Mouse (Mus musculus): ENCODE results near the gene Mrps35. TPM values are rescaled to one million over a fixed set of nuclear protein-coding genes. Genes with fewer than 3 reads are reported as not detected.
A peak's percentile ranks its signal among the peaks of the same experiment; 100 is the strongest.

Mrps35 gene
- polyA plus RNA-seq (2016; fragmentation: Nextera tagmentation; extraction: Ambion mirVana), result 110 and 119 TPM in 2 replicates

GRCm38 (mm10) chr6:147042291-147043290 lies at the start of gene Mrps35:
TSS of gene Mrps35 (plus strand) at chr6:147042764.
- peak within 1 kb of the TSS; percentile 76 for H3K4me2 ChIP-seq
- H3K9me3 ChIP-seq (replicated peaks), result no peaks in the 10 kb centered on the region; the same call in 1 of the 2 replicates
- H3K9ac ChIP-seq, result peak within 1 kb of the TSS; percentile 95
- WGBS, result 3% methylated on average over 66 of the region's 66 CpGs
- H3K36me3 ChIP-seq, result peaks cover 17% of the 10 kb centered on the region
- peak within 1 kb of the TSS; percentile 87 for H3K27ac ChIP-seq (ENCODE audit: poor library complexity, severe bottlenecking)
- ATAC-seq (ENCODE audit: insufficient number of reproducible peaks, low FRiP score), result peak; percentile 97
- 0 out of 2 replicates have a peak, but pooled peaks cover 2% of the 10 kb centered on the region for H3K27me3 ChIP-seq (replicated peaks)
- H3K4me1 ChIP-seq (replicated peaks), result peaks cover 18% of the 10 kb centered on the region
- peak within 1 kb of the TSS; percentile 91 for H3K4me3 ChIP-seq

DNA sequence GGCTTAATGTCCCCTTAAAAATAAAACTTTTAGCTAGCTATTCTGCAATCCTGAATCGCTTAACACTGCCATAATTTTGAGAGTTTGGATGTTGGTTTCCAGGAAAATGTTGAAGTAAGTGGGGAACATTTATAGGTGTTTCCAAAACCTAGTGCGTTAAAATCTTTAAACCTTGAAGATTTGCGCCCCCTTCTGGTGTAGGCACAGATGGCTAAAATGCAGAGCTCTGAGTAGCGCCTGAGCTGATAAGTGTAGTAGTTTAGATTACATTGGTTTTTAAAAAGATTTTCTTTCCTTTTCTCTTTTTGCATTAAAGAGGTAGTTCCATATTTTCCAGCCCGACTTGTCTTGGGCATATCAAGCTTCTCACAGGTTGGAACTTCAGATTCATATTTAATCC lies 48.3 kb upstream of the Mrps35 start:
- H3K4me2 ChIP-seq, result no peak overlapping the region
- ATAC-seq (ENCODE audit: insufficient number of reproducible peaks, low FRiP score), result no peak
- H3K4me1 ChIP-seq (replicated peaks), result peaks cover 27% of the 10 kb centered on the region
- H3K9me3 ChIP-seq (replicated peaks), result no peaks in the 10 kb centered on the region
- peaks cover 50% of the 10 kb centered on the region for H3K36me3 ChIP-seq
- H3K4me3 ChIP-seq, result no peak overlapping the region
- 44% methylated on average over 5 of the region's 5 CpGs for WGBS
- H3K27ac ChIP-seq (ENCODE audit: poor library complexity, severe bottlenecking), result no peak overlapping the region
- no peaks in the 10 kb centered on the region for H3K27me3 ChIP-seq (replicated peaks)
- H3K9ac ChIP-seq, result no peak overlapping the region

- H3K27ac ChIP-seq (ENCODE audit: poor library complexity, severe bottlenecking), result no peak overlapping the region
- no peak overlapping the region for H3K4me3 ChIP-seq
- H3K36me3 ChIP-seq, result peaks cover 59% of the 10 kb centered on the region
- no peak overlapping the region for H3K9ac ChIP-seq
- H3K9me3 ChIP-seq (replicated peaks), result no peaks in the 10 kb centered on the region
- 74% methylated on average over 2 of the region's 2 CpGs for WGBS
- H3K27me3 ChIP-seq (replicated peaks), result no peaks in the 10 kb centered on the region
- no peak overlapping the region for H3K4me2 ChIP-seq
- H3K4me1 ChIP-seq (replicated peaks), result peaks cover 21% of the 10 kb centered on the region
- no peak for ATAC-seq (ENCODE audit: insufficient number of reproducible peaks, low FRiP score)
Observed at GRCm38 (mm10) chr6:146995391-146995790, 47.2 kb upstream of the Mrps35 start.

DNA sequence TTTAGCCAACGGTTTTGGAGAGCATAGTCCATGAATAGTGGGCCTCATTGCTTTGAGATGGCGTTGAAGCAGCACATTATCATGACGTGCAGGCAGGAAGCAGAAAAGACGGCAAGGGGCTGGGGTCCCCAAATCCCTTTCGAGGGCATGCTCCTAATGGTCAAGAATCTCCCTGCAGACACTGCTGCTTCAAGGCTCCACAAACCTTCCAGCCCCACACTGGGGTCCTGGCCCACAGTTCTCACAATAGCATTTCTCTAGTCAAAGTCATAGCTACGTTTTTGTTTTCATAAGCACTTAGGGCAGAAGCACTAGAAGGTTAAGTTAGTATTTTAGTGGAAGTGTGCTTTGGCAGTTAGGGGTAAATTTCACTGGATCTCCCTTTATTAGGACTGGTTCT lies 46.7 kb upstream of the Mrps35 start:
- no peak overlapping the region for H3K4me3 ChIP-seq
- no peak overlapping the region for H3K9ac ChIP-seq
- H3K4me2 ChIP-seq, result no peak overlapping the region
- no peaks in the 10 kb centered on the region for H3K9me3 ChIP-seq (replicated peaks)
- H3K27ac ChIP-seq (ENCODE audit: poor library complexity, severe bottlenecking), result no peak overlapping the region
- no peaks in the 10 kb centered on the region for H3K27me3 ChIP-seq (replicated peaks)
- ATAC-seq (ENCODE audit: insufficient number of reproducible peaks, low FRiP score), result no peak
- WGBS, result 88% methylated on average over 6 of the region's 6 CpGs
- peaks cover 21% of the 10 kb centered on the region for H3K4me1 ChIP-seq (replicated peaks)
- peaks cover 59% of the 10 kb centered on the region for H3K36me3 ChIP-seq

GRCm38 (mm10) chr6:146997006-146997405 lies 45.6 kb upstream of the Mrps35 start:
- peaks cover 69% of the 10 kb centered on the region for H3K36me3 ChIP-seq
- no peak for ATAC-seq (ENCODE audit: insufficient number of reproducible peaks, low FRiP score)
- H3K4me2 ChIP-seq, result no peak overlapping the region
- no peaks in the 10 kb centered on the region for H3K9me3 ChIP-seq (replicated peaks)
- no peaks in the 10 kb centered on the region for H3K27me3 ChIP-seq (replicated peaks)
- no peak overlapping the region for H3K4me3 ChIP-seq
- peaks cover 16% of the 10 kb centered on the region for H3K4me1 ChIP-seq (replicated peaks)
- 64% methylated on average over 6 of the region's 6 CpGs for WGBS
- H3K27ac ChIP-seq (ENCODE audit: poor library complexity, severe bottlenecking), result no peak overlapping the region
- H3K9ac ChIP-seq, result no peak overlapping the region

GRCm38 (mm10) chr6:146998710-146999109 lies 43.9 kb upstream of the Mrps35 start:
- Histone ChIP-seq H3K9me3 (replicated peaks) (no peaks in the 10 kb centered on the region), H3K4me1 (replicated peaks) (peaks cover 2% of the 10 kb centered on the region; the same call in 1 of the 2 replicates), H3K27me3 (replicated peaks) (no peaks in the 10 kb centered on the region), H3K4me3 (no peak overlapping the region), H3K4me2 (no peak overlapping the region), H3K9ac (no peak overlapping the region), H3K27ac (ENCODE audit: poor library complexity, severe bottlenecking) (no peak overlapping the region), H3K36me3 (peaks cover 75% of the 10 kb centered on the region)
- WGBS, result 84% methylated on average over 4 of the region's 4 CpGs
- no peak for ATAC-seq (ENCODE audit: insufficient number of reproducible peaks, low FRiP score)

GRCm38 (mm10) chr6:146999302-146999701 lies 43.3 kb upstream of the Mrps35 start:
- no peak overlapping the region for H3K9ac ChIP-seq
- no peaks in the 10 kb centered on the region for H3K4me1 ChIP-seq (replicated peaks)
- no peak for ATAC-seq (ENCODE audit: insufficient number of reproducible peaks, low FRiP score)
- 0 out of 2 replicates have a peak, but pooled peaks cover 4% of the 10 kb centered on the region for H3K9me3 ChIP-seq (replicated peaks)
- no peak overlapping the region for H3K4me3 ChIP-seq
- no peaks in the 10 kb centered on the region for H3K27me3 ChIP-seq (replicated peaks)
- no peak overlapping the region for H3K4me2 ChIP-seq
- H3K36me3 ChIP-seq, result peaks cover 80% of the 10 kb centered on the region
- no peak overlapping the region for H3K27ac ChIP-seq (ENCODE audit: poor library complexity, severe bottlenecking)
- WGBS, result 84% methylated on average over 9 of the region's 9 CpGs

DNA sequence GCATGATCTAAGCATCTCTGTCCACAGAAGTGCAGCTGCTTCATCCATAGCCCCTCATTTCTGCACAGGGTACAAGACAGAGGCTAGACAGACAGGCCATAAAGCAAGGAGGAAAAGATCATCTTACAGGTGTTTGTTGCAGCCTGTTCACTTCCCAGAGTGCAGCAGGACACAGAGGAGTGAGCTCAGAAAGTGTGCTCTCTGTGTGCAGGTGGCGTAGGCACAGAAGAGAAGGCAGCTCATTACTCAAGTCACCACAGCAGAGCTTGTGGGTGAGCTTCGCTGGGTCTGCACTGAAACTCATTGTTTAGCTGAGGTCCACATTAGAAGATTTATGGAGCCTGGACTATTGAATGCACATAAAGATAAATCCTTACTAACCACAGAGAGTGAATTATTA lies 42.8 kb upstream of the Mrps35 start:
- H3K9me3 ChIP-seq (replicated peaks), result 0 out of 2 replicates have a peak, but pooled peaks cover 4% of the 10 kb centered on the region
- H3K27me3 ChIP-seq (replicated peaks), result no peaks in the 10 kb centered on the region
- no peaks in the 10 kb centered on the region for H3K4me1 ChIP-seq (replicated peaks)
- H3K9ac ChIP-seq, result no peak overlapping the region
- peaks cover 82% of the 10 kb centered on the region for H3K36me3 ChIP-seq
- WGBS, result 90% methylated on average over 2 of the region's 2 CpGs
- H3K4me3 ChIP-seq, result no peak overlapping the region
- ATAC-seq (ENCODE audit: insufficient number of reproducible peaks, low FRiP score), result no peak
- no peak overlapping the region for H3K27ac ChIP-seq (ENCODE audit: poor library complexity, severe bottlenecking)
- no peak overlapping the region for H3K4me2 ChIP-seq

GRCm38 (mm10) chr6:147008148-147008547 lies 34.4 kb upstream of the Mrps35 start:
- 0 out of 2 replicates have a peak, but pooled peaks cover 4% of the 10 kb centered on the region for H3K9me3 ChIP-seq (replicated peaks)
- no peak overlapping the region for H3K4me2 ChIP-seq
- no peak overlapping the region for H3K9ac ChIP-seq
- no peaks in the 10 kb centered on the region for H3K27me3 ChIP-seq (replicated peaks)
- ATAC-seq (ENCODE audit: insufficient number of reproducible peaks, low FRiP score), result no peak
- H3K4me1 ChIP-seq (replicated peaks), result peaks cover 6% of the 10 kb centered on the region; the same call in 1 of the 2 replicates
- peaks cover 70% of the 10 kb centered on the region for H3K36me3 ChIP-seq
- no peak overlapping the region for H3K27ac ChIP-seq (ENCODE audit: poor library complexity, severe bottlenecking)
- WGBS, result 68% methylated on average over 3 of the region's 3 CpGs
- H3K4me3 ChIP-seq, result no peak overlapping the region

DNA sequence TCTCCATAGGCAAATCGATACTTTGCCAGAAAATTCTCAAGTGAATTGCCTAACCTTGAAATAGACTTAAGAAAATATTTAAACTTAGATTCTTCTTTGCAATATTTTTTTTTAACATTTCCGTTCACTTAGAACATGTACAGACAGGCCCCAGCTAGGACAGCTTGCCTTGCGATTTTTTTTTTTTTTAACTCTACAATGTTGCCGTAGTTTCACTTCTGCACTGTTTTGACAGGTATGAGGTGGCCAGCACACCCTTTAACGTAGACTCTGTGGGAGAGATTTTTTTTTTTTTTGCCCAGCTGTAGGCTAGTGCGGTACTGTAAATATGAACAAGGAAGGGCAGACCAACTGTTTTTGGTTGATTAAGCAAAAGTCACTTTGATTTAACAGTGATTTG lies 32.2 kb upstream of the Mrps35 start:
- Histone ChIP-seq H3K4me1 (replicated peaks) (peaks cover 6% of the 10 kb centered on the region; the same call in 1 of the 2 replicates), H3K4me2 (no peak overlapping the region), H3K9ac (no peak overlapping the region), H3K27me3 (replicated peaks) (no peaks in the 10 kb centered on the region), H3K36me3 (peaks cover 71% of the 10 kb centered on the region), H3K27ac (ENCODE audit: poor library complexity, severe bottlenecking) (no peak overlapping the region), H3K9me3 (replicated peaks) (no peaks in the 10 kb centered on the region), H3K4me3 (no peak overlapping the region)
- 89% methylated on average over 6 of the region's 6 CpGs for WGBS
- no peak for ATAC-seq (ENCODE audit: insufficient number of reproducible peaks, low FRiP score)

DNA sequence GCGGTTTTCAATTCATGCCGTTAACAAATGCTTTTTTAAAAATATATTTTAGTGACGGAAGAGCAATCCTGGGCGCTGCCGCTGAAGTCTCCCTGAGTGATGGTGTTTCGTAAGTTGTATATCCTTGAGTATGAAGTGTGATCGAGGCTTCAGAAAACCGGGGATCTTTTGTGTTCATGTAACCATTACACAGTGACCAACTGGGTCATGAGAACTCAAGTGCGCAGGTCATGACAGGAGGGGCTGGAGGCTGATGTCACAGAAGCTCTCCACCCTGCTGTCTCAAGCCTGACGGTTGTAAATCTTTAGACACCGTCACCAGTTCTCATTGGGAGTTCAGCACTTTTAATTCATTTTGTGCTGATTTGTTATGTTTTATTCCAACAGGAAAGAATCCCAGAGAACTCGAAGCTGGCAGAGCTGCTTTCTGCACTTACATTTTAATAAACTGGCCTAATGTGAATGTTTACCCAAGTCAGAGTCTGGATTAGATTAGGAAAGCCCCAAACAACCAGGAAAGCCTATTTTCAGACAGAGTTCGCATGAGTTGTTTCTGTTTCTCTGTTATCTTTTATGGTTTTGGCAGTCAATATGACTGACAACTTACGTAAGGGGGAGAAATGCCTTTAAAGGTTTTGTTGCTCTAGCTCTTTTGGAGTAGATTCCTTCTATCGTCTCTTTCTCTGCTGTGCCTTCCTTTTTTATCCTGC lies 31.6 kb upstream of the Mrps35 start:
- Histone ChIP-seq H3K9ac (no peak overlapping the region), H3K27ac (ENCODE audit: poor library complexity, severe bottlenecking) (no peak overlapping the region), H3K4me3 (no peak overlapping the region), H3K4me2 (no peak overlapping the region), H3K9me3 (replicated peaks) (no peaks in the 10 kb centered on the region), H3K27me3 (replicated peaks) (no peaks in the 10 kb centered on the region), H3K4me1 (replicated peaks) (peaks cover 6% of the 10 kb centered on the region; the same call in 1 of the 2 replicates), H3K36me3 (peaks cover 71% of the 10 kb centered on the region)
- WGBS, result 79% methylated on average over 15 of the region's 15 CpGs
- ATAC-seq (ENCODE audit: insufficient number of reproducible peaks, low FRiP score), result no peak

Measured in heart, embryonic 12.5 days (tissue).